Mouse (Mus musculus) forebrain, embryonic 16.5 days (tissue): ENCODE measurements around the gene Fyn. TPM values are rescaled to one million over a fixed set of nuclear protein-coding genes. Genes with fewer than 3 reads are reported as not detected.

Source experiments
- ATAC-seq: fragments of 200-750 bp; cut with Nextera tagmentation; 2 replicates; pipeline ENCODE4 v1.8.0; 2017; ENCODE audit warnings: mild to moderate bottlenecking, moderate library complexity
- H3K27ac ChIP-seq: fragments of 300-500 bp; sonication (generic); 2 replicates; pipeline ENCODE4 v1.5.1; 2014; ENCODE audit warnings: low read length, control low read depth
- H3K27me3 ChIP-seq: fragments of 300-500 bp; sonication (generic); replicated peaks from 2 replicates; pipeline ENCODE4 v1.6.1; 2014; ENCODE audit warnings: low read length; ENCODE audit not compliant: control insufficient read depth, insufficient read depth
- H3K36me3 ChIP-seq: fragments of 300-500 bp; sonication (generic); 2 replicates; pipeline ENCODE4 v1.6.1; 2014; ENCODE audit not compliant: control insufficient read depth, insufficient read depth
- H3K4me1 ChIP-seq: fragments of 300-500 bp; sonication (generic); replicated peaks from 2 replicates; pipeline ENCODE4 v1.6.1; 2014; ENCODE audit warnings: low read length; ENCODE audit not compliant: control insufficient read depth, insufficient read depth
- H3K4me2 ChIP-seq: fragments of 300-500 bp; sonication (generic); 2 replicates; pipeline ENCODE4 v1.6.1; 2014; ENCODE audit warnings: mild to moderate bottlenecking, low read length, control low read depth
- H3K4me3 ChIP-seq: fragments of 300-500 bp; sonication (generic); replicated peaks from 2 replicates; pipeline ENCODE4 v1.5.1; 2014; ENCODE audit warnings: mild to moderate bottlenecking, low read length, control low read depth
- H3K9ac ChIP-seq: fragments of 300-500 bp; sonication (generic); replicated peaks from 2 replicates; pipeline ENCODE4 v1.6.1; 2014; ENCODE audit warnings: low read depth, low read length, control low read depth
- H3K9me3 ChIP-seq: fragments of 300-500 bp; sonication (generic); 2 replicates; pipeline ENCODE4 v1.6.1; 2016; ENCODE audit warnings: low read length; ENCODE audit not compliant: control insufficient read depth
- WGBS: fragments of 180-500 bp; shearing (Covaris S2); extraction: QIAGEN DNeasy Blood & Tissue Kit; methylation state at CpG from one replicate; pipeline ENCODE4 v1.1.7; 2014; 5-methylcytosine and 5-hydroxymethylcytosine counted together
- polyA plus RNA-seq: library from polyadenylated mRNA; unstranded; fragments of >200 nt; fragmentation: Nextera tagmentation; extraction: Ambion mirVana; gene quantifications from 2 replicates; pipeline ENCODE4 v1.2.1, GENCODE M21; 2015

Fyn gene
- polyA plus RNA-seq, 1 experiment from 2014 or later = 74.4 TPM

GRCm38 (mm10) chr10:39484892-39485291, 116.2 kb downstream of the Fyn start:
- Histone ChIP-seq H3K4me1 (peaks cover 42% of the 10 kb centered on the region), H3K4me2 (peak overlapping the region; percentile 5; the same call in 1 of the 2 replicates), H3K4me3 (no peak overlapping the region), H3K27ac (peak overlapping the region; percentile 62), H3K9me3 (no peaks in the 10 kb centered on the region), H3K36me3 (no peaks in the 10 kb centered on the region), H3K9ac (no peak overlapping the region), H3K27me3 (no peaks in the 10 kb centered on the region)
- WGBS = 4% methylated on average over 6 of the region's 6 CpGs
- peak; percentile 41 for ATAC-seq

- Histone ChIP-seq H3K4me2 (no peak overlapping the region), H3K27ac (no peak overlapping the region), H3K27me3 (no peaks in the 10 kb centered on the region), H3K9ac (no peak overlapping the region), H3K36me3 (no peaks in the 10 kb centered on the region), H3K4me1 (peaks cover 47% of the 10 kb centered on the region), H3K4me3 (no peak overlapping the region), H3K9me3 (no peaks in the 10 kb centered on the region)
- 44% methylated on average over 4 of the region's 4 CpGs for WGBS
- ATAC-seq = no peak
These were observed 117.3 kb downstream of the Fyn start for GRCm38 (mm10) chr10:39485939-39486338.

- Histone ChIP-seq H3K4me3 (no peak overlapping the region), H3K9ac (0 out of 2 replicates have a peak overlapping the region, but pooled peaks have one; percentile 3), H3K4me1 (peaks cover 47% of the 10 kb centered on the region), H3K9me3 (no peaks in the 10 kb centered on the region), H3K27me3 (no peaks in the 10 kb centered on the region), H3K4me2 (no peak overlapping the region), H3K36me3 (no peaks in the 10 kb centered on the region), H3K27ac (peak overlapping the region; percentile 39; the same call in 1 of the 2 replicates)
- peak; percentile 34 for ATAC-seq
- WGBS = 28% methylated on average over 11 of the region's 11 CpGs
These were observed 118.1 kb downstream of the Fyn start for GRCm38 (mm10) chr10:39486501-39487450.

GRCm38 (mm10) chr10:39487740-39488415, 119.2 kb downstream of the Fyn start:
- Histone ChIP-seq H3K4me1 (peaks cover 54% of the 10 kb centered on the region), H3K9me3 (no peaks in the 10 kb centered on the region), H3K27ac (peak overlapping the region; percentile 39; the same call in 1 of the 2 replicates), H3K4me3 (no peak overlapping the region), H3K36me3 (no peaks in the 10 kb centered on the region), H3K27me3 (no peaks in the 10 kb centered on the region), H3K9ac (no peak overlapping the region), H3K4me2 (no peak overlapping the region)
- ATAC-seq = peak; percentile 44
- WGBS = 48% methylated on average over 14 of the region's 14 CpGs

- H3K9me3 ChIP-seq = no peaks in the 10 kb centered on the region
- H3K4me1 ChIP-seq = peaks cover 54% of the 10 kb centered on the region
- H3K27me3 ChIP-seq = no peaks in the 10 kb centered on the region
- no peak overlapping the region for H3K9ac ChIP-seq
- 79% methylated on average over 3 of the region's 3 CpGs for WGBS
- no peak overlapping the region for H3K4me3 ChIP-seq
- ATAC-seq = no peak
- no peak overlapping the region for H3K4me2 ChIP-seq
- H3K36me3 ChIP-seq = no peaks in the 10 kb centered on the region
- H3K27ac ChIP-seq = no peak overlapping the region
These were observed 119.9 kb downstream of the Fyn start for GRCm38 (mm10) chr10:39488542-39488941.

- 86% methylated on average over 3 of the region's 3 CpGs for WGBS
- H3K4me3 ChIP-seq = no peak overlapping the region
- H3K9ac ChIP-seq = no peak overlapping the region
- no peaks in the 10 kb centered on the region for H3K36me3 ChIP-seq
- ATAC-seq = no peak
- peaks cover 53% of the 10 kb centered on the region for H3K4me1 ChIP-seq
- H3K27me3 ChIP-seq = no peaks in the 10 kb centered on the region
- H3K27ac ChIP-seq = no peak overlapping the region
- H3K9me3 ChIP-seq = no peaks in the 10 kb centered on the region
- no peak overlapping the region for H3K4me2 ChIP-seq
These were observed 120.3 kb downstream of the Fyn start for GRCm38 (mm10) chr10:39488956-39489355.

- no peak for ATAC-seq
- Histone ChIP-seq H3K9ac (no peak overlapping the region), H3K27me3 (no peaks in the 10 kb centered on the region), H3K4me2 (no peak overlapping the region), H3K9me3 (no peaks in the 10 kb centered on the region), H3K4me1 (peaks cover 38% of the 10 kb centered on the region), H3K27ac (no peak overlapping the region), H3K4me3 (no peak overlapping the region), H3K36me3 (no peaks in the 10 kb centered on the region)
- WGBS = 72% methylated on average over 9 of the region's 9 CpGs
These were observed 121.9 kb downstream of the Fyn start for GRCm38 (mm10) chr10:39490349-39491121.

GRCm38 (mm10) chr10:39492146-39492545, 123.5 kb downstream of the Fyn start:
- ATAC-seq = no peak
- Histone ChIP-seq H3K9me3 (no peaks in the 10 kb centered on the region), H3K27ac (no peak overlapping the region), H3K9ac (no peak overlapping the region), H3K4me1 (peaks cover 23% of the 10 kb centered on the region), H3K36me3 (no peaks in the 10 kb centered on the region), H3K27me3 (no peaks in the 10 kb centered on the region), H3K4me2 (no peak overlapping the region), H3K4me3 (no peak overlapping the region)
- WGBS = 80% methylated on average over 6 of the region's 6 CpGs

- Histone ChIP-seq H3K27me3 (no peaks in the 10 kb centered on the region), H3K36me3 (no peaks in the 10 kb centered on the region), H3K4me3 (no peak overlapping the region), H3K4me2 (no peak overlapping the region), H3K27ac (no peak overlapping the region), H3K9me3 (no peaks in the 10 kb centered on the region), H3K9ac (no peak overlapping the region), H3K4me1 (peaks cover 15% of the 10 kb centered on the region)
- WGBS = 95% methylated on average over 3 of the region's 3 CpGs
- no peak for ATAC-seq
These were observed 124.4 kb downstream of the Fyn start for GRCm38 (mm10) chr10:39493007-39493406.
